Mouse (Mus musculus): ENCODE data around the gene Set. TPM values are rescaled to one million over a fixed set of nuclear protein-coding genes. Genes with fewer than 3 reads are reported as not detected.
A peak's percentile ranks its signal among the peaks of the same experiment; 100 is the strongest.

Set gene
- total RNA-seq, 2 experiments from 2014 or later: 93.9 to 97.0 TPM

GRCm38 (mm10) chr2:30084113-30084512 is 26.9 kb downstream of the Set start:
- DNase-seq: no peak

GRCm38 (mm10) chr2:30084632-30085031 is 27.5 kb downstream of the Set start:
- intact Hi-C loops (cut with DNase I): no loop called here

More at GRCm38 (mm10) chr2:30084113-30084512, 26.9 kb downstream of the Set start:
- intact Hi-C loops (cut with DNase I): no loop called here

GRCm38 (mm10) chr2:30087310-30087709 is 30.1 kb downstream of the Set start:
- no peak for DNase-seq
- intact Hi-C loops (cut with DNase I): no loop called here

More at GRCm38 (mm10) chr2:30084632-30085031, 27.5 kb downstream of the Set start:
- DNase-seq: no peak

GRCm38 (mm10) chr2:30091521-30091920 is 34.3 kb downstream of the Set start:
- DNase-seq: no peak

GRCm38 (mm10) chr2:30092280-30092918 is 35.2 kb downstream of the Set start:
- DNase-seq: no peak
- intact Hi-C loops (cut with DNase I): loop anchor here (1.0 kb wide), 1 partner anchor 14 kb away; no protein-coding TSS in a partner anchor

More at GRCm38 (mm10) chr2:30091521-30091920, 34.3 kb downstream of the Set start:
- intact Hi-C loops (cut with DNase I): no loop called here

- intact Hi-C loops (cut with DNase I): no loop called here
- peak; percentile 90 to 92 for DNase-seq
Measured at GRCm38 (mm10) chr2:30093471-30094207, 36.5 kb downstream of the Set start, which contains the start of gene Zdhhc12. TSS of gene Zdhhc12 (minus strand) at chr2:30093648.

GRCm38 (mm10) chr2:30094208-30094588 is 37.0 kb downstream of the Set start:
- intact Hi-C loops (cut with DNase I): no loop called here
- no peak for DNase-seq

- DNase-seq: peak; percentile 59 to 72
- intact Hi-C loops (cut with DNase I): loop anchor here (1.0 to 2.0 kb wide), 2 partner anchors 18 to 53 kb away; no protein-coding TSS in a partner anchor
Measured at GRCm38 (mm10) chr2:30095882-30096527, 38.8 kb downstream of the Set start.

GRCm38 (mm10) chr2:30100214-30100613 is 43.0 kb downstream of the Set start:
- DNase-seq: no peak
- intact Hi-C loops (cut with DNase I): no loop called here

GRCm38 (mm10) chr2:30106364-30106763 is 49.2 kb downstream of the Set start:
- intact Hi-C loops (cut with DNase I): no loop called here
- DNase-seq: peak; percentile 43 to 61

- no peak for DNase-seq
- intact Hi-C loops (cut with DNase I): no loop called here
Measured at GRCm38 (mm10) chr2:30107646-30108045, 50.5 kb downstream of the Set start.

- intact Hi-C loops (cut with DNase I): no loop called here
Measured at GRCm38 (mm10) chr2:30108260-30108659, 51.1 kb downstream of the Set start.

GRCm38 (mm10) chr2:30111500-30111899 is 54.3 kb downstream of the Set start:
- no peak for DNase-seq
- intact Hi-C loops (cut with DNase I): no loop called here

More at GRCm38 (mm10) chr2:30108260-30108659, 51.1 kb downstream of the Set start:
- DNase-seq: no peak

- intact Hi-C loops (cut with DNase I): no loop called here
Measured at GRCm38 (mm10) chr2:30112564-30112963, 55.4 kb downstream of the Set start.

GRCm38 (mm10) chr2:30119641-30120051 is 62.5 kb downstream of the Set start:
- DNase-seq: no peak
- intact Hi-C loops (cut with DNase I): no loop called here

More at GRCm38 (mm10) chr2:30112564-30112963, 55.4 kb downstream of the Set start:
- no peak for DNase-seq

GRCm38 (mm10) chr2:30120269-30120668 is 63.1 kb downstream of the Set start:
- no peak for DNase-seq
- intact Hi-C loops (cut with DNase I): no loop called here

Other genes with a start within 250 kb of the Set start
- gene Urm1, start 237.3 kb upstream of the Set start, total RNA-seq (2021): 10 to 100 TPM; 30.4 to 31.7 TPM
- gene Cercam, start 188.2 kb upstream of the Set start, total RNA-seq (2021): 10 to 100 TPM in 1 of 2 experiments, 1 to 10 TPM in 1; 9.3 to 10.3 TPM
- gene Odf2, start 168.2 kb upstream of the Set start, total RNA-seq (2021): 10 to 100 TPM; 24.5 to 29.1 TPM
- 10 to 100 TPM; 25.1 to 25.2 TPM for gene Gle1, start 122.0 kb upstream of the Set start, total RNA-seq (2021)
- 100 to 1,000 TPM; 255 TPM for gene Sptan1, start 91.8 kb upstream of the Set start, total RNA-seq (2021)
- 1 to 10 TPM; 7.2 TPM for gene Wdr34, start 8.5 kb upstream of the Set start, total RNA-seq (2021)
- gene Pkn3, start 20.3 kb downstream of the Set start, total RNA-seq (2021): 10 to 100 TPM; 10.3 to 12.2 TPM
- 1 to 10 TPM; 5.2 to 5.6 TPM for gene Zdhhc12, start 36.3 kb downstream of the Set start, total RNA-seq (2021)
- 10 to 100 TPM; 25.1 to 27.7 TPM for gene Zer1, start 67.2 kb downstream of the Set start, total RNA-seq (2021)
- 10 to 100 TPM; 18.8 to 19.6 TPM for gene Tbc1d13, start 76.4 kb downstream of the Set start, total RNA-seq (2021)
- 10 to 100 TPM; 74.1 to 78.0 TPM for gene Endog, start 114.1 kb downstream of the Set start, total RNA-seq (2021)
- 1 to 10 TPM; 5.9 to 6.3 TPM for gene Spout1, start 121.1 kb downstream of the Set start, total RNA-seq (2021)
- 10 to 100 TPM; 48.4 to 49.2 TPM for gene Kyat1, start 148.5 kb downstream of the Set start, total RNA-seq (2021)
- gene Lrrc8a, start 180.3 kb downstream of the Set start, total RNA-seq (2021): 10 to 100 TPM; 90.1 to 90.5 TPM
- gene Gm28035, start 183.2 kb downstream of the Set start, total RNA-seq (2021): 1 to 10 TPM; 4.1 to 4.6 TPM
- gene Phyhd1, start 208.8 kb downstream of the Set start, total RNA-seq (2021): 10 to 100 TPM; 50.1 to 66.9 TPM
- gene Gm28038, start 223.7 kb downstream of the Set start, total RNA-seq (2021): 1 to 10 TPM in 1 of 2 experiments, not detected in 1; 2.2 TPM
- gene Dolk, start 229.0 kb downstream of the Set start, total RNA-seq (2021): 10 to 100 TPM; 24.5 to 24.7 TPM
- 10 to 100 TPM; 20.9 to 22.1 TPM for gene Nup188, start 229.0 kb downstream of the Set start, total RNA-seq (2021)